Comparison of ENCODE assay signal across 8 mouse cellular contexts in genomic region chr2:160597582-160598281, GRCm38 (mm10). TPM values are rescaled to one million over a fixed set of nuclear protein-coding genes. Genes with fewer than 3 reads are reported as not detected.
A peak's percentile ranks its signal among the peaks of the same experiment; 100 is the strongest.
DNase-seq lines count a peak whose midpoint lies in the region; ATAC-seq and TF ChIP-seq lines count a peak whose summit lies in the region.

No protein-coding gene starts in this region.

- WGBS in forebrain, embryonic 14.5 days = 29% methylated on average over 12 of the region's 12 CpGs
- WGBS in lung, embryonic 14.5 days = 39% methylated on average over 12 of the region's 12 CpGs

- no peak overlapping the region for H3K4me3 ChIP-seq in G1E (ENCODE audit: low read depth, low read length)
- no peak overlapping the region for H3K4me3 ChIP-seq in forebrain, embryonic 14.5 days (ENCODE audit: low read depth, low read length)
- H3K4me3 ChIP-seq in lung, embryonic 14.5 days (ENCODE audit: low read depth, low read length) = no peak overlapping the region

- peak; percentile 64 for DNase-seq in G1E (ENCODE audit: low spot score)
- DNase-seq in cerebellum, adult 11 months = peak; percentile 57
- peak; percentile 83 for DNase-seq in forebrain, embryonic 14.5 days (ENCODE audit: low spot score)
- peak; percentile 56 to 86 for DNase-seq in layer of hippocampus, adult 18-20 months (ENCODE audit: low spot score in 2 of 2)
- DNase-seq in lung, embryonic 14.5 days = peak; percentile 89
- peak; percentile 21 to 27 for DNase-seq in thymus, adult 18-20 months

- no peaks in the 10 kb centered on the region for H3K36me3 ChIP-seq in G1E (replicated peaks)
- no peaks in the 10 kb centered on the region for H3K36me3 ChIP-seq in forebrain, embryonic 14.5 days (ENCODE audit: control insufficient read depth, insufficient read depth, low read length)
- H3K36me3 ChIP-seq in lung, embryonic 14.5 days (ENCODE audit: insufficient read depth) = no peaks in the 10 kb centered on the region

- H3K4me2 ChIP-seq in forebrain, embryonic 14.5 days (ENCODE audit: low read length) = no peak overlapping the region
- no peak overlapping the region for H3K4me2 ChIP-seq in lung, embryonic 14.5 days

- no peak overlapping the region for H3K27ac ChIP-seq in forebrain, embryonic 14.5 days (ENCODE audit: low read depth, low read length)
- H3K27ac ChIP-seq in lung, embryonic 14.5 days (ENCODE audit: low read depth) = no peak overlapping the region

- TF ChIP-seq CTCF in G1E (IDR thresholded peaks at IDR 0.05; ENCODE audit: low read depth, low read length) = peak; percentile 90
- TF ChIP-seq CTCF in lung, embryonic 14.5 days (IDR thresholded peaks at IDR 0.05; ENCODE audit: low read depth) = peak; percentile 99

- no peak overlapping the region for H3K9ac ChIP-seq in forebrain, embryonic 14.5 days (ENCODE audit: low read length)
- H3K9ac ChIP-seq in lung, embryonic 14.5 days = no peak overlapping the region

- ATAC-seq in G1E (ENCODE audit: extremely low read depth, insufficient number of reproducible peaks, low FRiP score, poor library complexity, severe bottlenecking) = peak; percentile 64
- ATAC-seq in forebrain, embryonic 14.5 days = peak; percentile 89
- peak; percentile 87 to 91 for ATAC-seq in hematopoietic stem cell, adult 5-6 weeks (replicated peaks in 1 of 2; ENCODE audit: insufficient read depth in 1 of 2, low FRiP score in 2 of 2, low TSS enrichment in 1 of 2, low read depth in 1 of 2, poor library complexity in 2 of 2, severe bottlenecking in 2 of 2)
- ATAC-seq in lung, embryonic 14.5 days (ENCODE audit: insufficient read depth) = peak; percentile 75
- ATAC-seq in neutrophil, adult 5-6 weeks (ENCODE audit: extremely low read depth, insufficient number of reproducible peaks, low FRiP score, poor library complexity, severe bottlenecking) = peak; percentile 87

- H3K4me1 ChIP-seq in G1E (ENCODE audit: insufficient read depth, low read depth, low read length) = peaks cover 12% of the 10 kb centered on the region
- H3K4me1 ChIP-seq in forebrain, embryonic 14.5 days (ENCODE audit: control insufficient read depth, insufficient read depth, low read length) = no peaks in the 10 kb centered on the region
- no peaks in the 10 kb centered on the region for H3K4me1 ChIP-seq in lung, embryonic 14.5 days (ENCODE audit: insufficient read depth)

- no peaks in the 10 kb centered on the region for H3K9me3 ChIP-seq in G1E (replicated peaks)
- no peaks in the 10 kb centered on the region for H3K9me3 ChIP-seq in forebrain, embryonic 14.5 days (replicated peaks; ENCODE audit: control insufficient read depth, low read length)
- no peaks in the 10 kb centered on the region for H3K9me3 ChIP-seq in lung, embryonic 14.5 days (ENCODE audit: low read depth, low read length)

- no peaks in the 10 kb centered on the region for H3K27me3 ChIP-seq in G1E (ENCODE audit: insufficient read depth, low read length)
- H3K27me3 ChIP-seq in forebrain, embryonic 14.5 days (replicated peaks; ENCODE audit: control insufficient read depth, insufficient read depth, low read length) = no peaks in the 10 kb centered on the region
- H3K27me3 ChIP-seq in lung, embryonic 14.5 days (ENCODE audit: insufficient read depth, low read length) = no peaks in the 10 kb centered on the region

RNA-seq across cellular contexts. Expression of gene Top1, which starts 48.0 kb away (rescaled TPM):
- total RNA-seq in G1E (2014; fragmentation: Nextera tagmentation) = 184 and 198 TPM in 2 replicates
- 114 and 136 TPM in 2 replicates for total RNA-seq in G1E (2017)
- polyA plus RNA-seq in G1E (2012) = 95.8 and 113 TPM in 2 replicates
- 84.0 and 85.1 TPM in 2 replicates for polyA plus RNA-seq in forebrain, embryonic 14.5 days (2014; fragmentation: Nextera tagmentation; extraction: Ambion mirVana)
- total RNA-seq in hematopoietic stem cell, adult 5-6 weeks (2017) = 180 and 188 TPM in 2 replicates
- 10 to 100 TPM; 79.0 to 80.3 TPM for total RNA-seq in layer of hippocampus, adult 18-20 months (2021)
- polyA plus RNA-seq in lung, embryonic 14.5 days (2014; fragmentation: Nextera tagmentation; extraction: Ambion mirVana) = 77.6 and 83.0 TPM in 2 replicates
- 121 and 127 TPM in 2 replicates for total RNA-seq in neutrophil, adult 5-6 weeks (2017)

Comparison
In these comparisons a context has a peak if more than half of its experiments do, and no peak if none do; other contexts are left out.
1. DNase-seq: peak in every context shown above with its lines; median percentile 89 in lung, embryonic 14.5 days; 83 in forebrain, embryonic 14.5 days; 71 in layer of hippocampus, adult 18-20 months; 64 in G1E; 57 in cerebellum, adult 11 months; 24 in thymus, adult 18-20 months.